Mouse (Mus musculus) urinary bladder, postnatal 25 days (tissue): ENCODE data around the gene Rps27a.

Experiments
- DNase-seq: peaks from one replicate; pipeline ENCODE4 v3.0.0; 2022; ENCODE audit warnings: low spot score

Rps27a gene

GRCm38 (mm10) chr11:29512818-29513535, 34.9 kb downstream of the Rps27a start:
- no peak for DNase-seq

- no peak for DNase-seq
Measured at GRCm38 (mm10) chr11:29509421-29509820, 38.5 kb downstream of the Rps27a start.

- DNase-seq, result no peak
Measured at GRCm38 (mm10) chr11:29504899-29505625, 42.8 kb downstream of the Rps27a start.

GRCm38 (mm10) chr11:29503948-29504893, 43.7 kb downstream of the Rps27a start:
- DNase-seq, result no peak

GRCm38 (mm10) chr11:29496962-29497361, 50.9 kb downstream of the Rps27a start:
- DNase-seq, result no peak
